In the genomic region with DNA sequence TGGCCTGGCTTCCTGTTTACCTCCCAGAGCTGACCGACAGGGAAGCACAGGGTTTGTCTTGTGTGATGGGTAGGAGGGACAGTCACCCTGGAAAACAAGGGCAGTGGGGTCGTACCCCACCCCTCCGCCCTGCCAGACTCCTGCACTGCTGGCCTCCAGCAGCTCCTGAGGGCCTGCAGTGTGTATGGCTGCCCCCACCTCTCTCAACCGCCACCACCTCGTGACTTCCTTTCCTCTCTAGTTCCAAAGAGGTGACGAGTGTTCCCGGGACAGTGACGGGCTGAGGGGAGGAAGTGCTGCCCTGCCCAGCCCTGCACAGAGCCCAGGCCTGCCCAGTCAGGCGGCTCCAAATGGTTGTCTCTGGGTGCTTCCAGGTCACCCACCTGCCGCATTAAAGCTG, we compare ENCODE assay signal across 8 mouse cellular contexts. TPM values are rescaled to one million over a fixed set of nuclear protein-coding genes. Genes with fewer than 3 reads are reported as not detected.
DNase-seq lines count a peak whose midpoint lies in the region; ATAC-seq lines count a peak whose summit lies in the region.

No protein-coding gene starts in this region.

- H3K9ac ChIP-seq in embryonic facial prominence, embryonic 15.5 days, result no peak overlapping the region
- peak overlapping the region; percentile 10; the same call in 1 of the 2 replicates for H3K9ac ChIP-seq in intestine, embryonic 15.5 days
- H3K9ac ChIP-seq in stomach, embryonic 14.5 days (replicated peaks; ENCODE audit: low read depth, low read length), result no peak overlapping the region
- H3K9ac ChIP-seq in forebrain, embryonic 15.5 days (replicated peaks), result no peak overlapping the region

- peak overlapping the region; percentile 17; the same call in 1 of the 2 replicates for H3K27ac ChIP-seq in embryonic facial prominence, embryonic 15.5 days (replicated peaks)
- H3K27ac ChIP-seq in intestine, embryonic 15.5 days, result peak overlapping the region; percentile 10
- peak overlapping the region; percentile 15; the same call in 1 of the 2 replicates for H3K27ac ChIP-seq in stomach, embryonic 14.5 days (ENCODE audit: low read length)
- no peak overlapping the region for H3K27ac ChIP-seq in forebrain, embryonic 15.5 days (replicated peaks)

- no peaks in the 10 kb centered on the region for H3K27me3 ChIP-seq in embryonic facial prominence, embryonic 15.5 days
- no peaks in the 10 kb centered on the region for H3K27me3 ChIP-seq in intestine, embryonic 15.5 days (replicated peaks)
- H3K27me3 ChIP-seq in stomach, embryonic 14.5 days (ENCODE audit: control insufficient read depth, insufficient read depth, low read length), result no peaks in the 10 kb centered on the region
- H3K27me3 ChIP-seq in forebrain, embryonic 15.5 days, result no peaks in the 10 kb centered on the region

- H3K36me3 ChIP-seq in embryonic facial prominence, embryonic 15.5 days, result no peaks in the 10 kb centered on the region
- H3K36me3 ChIP-seq in intestine, embryonic 15.5 days, result no peaks in the 10 kb centered on the region; the same call in 1 of the 2 replicates
- no peaks in the 10 kb centered on the region for H3K36me3 ChIP-seq in stomach, embryonic 14.5 days (ENCODE audit: control insufficient read depth, insufficient read depth, low read length)
- no peaks in the 10 kb centered on the region for H3K36me3 ChIP-seq in forebrain, embryonic 15.5 days

- no peak overlapping the region for H3K4me2 ChIP-seq in embryonic facial prominence, embryonic 15.5 days (replicated peaks)
- 0 out of 2 replicates have a peak overlapping the region, but pooled peaks have one; percentile 11 for H3K4me2 ChIP-seq in intestine, embryonic 15.5 days (replicated peaks)
- H3K4me2 ChIP-seq in stomach, embryonic 14.5 days (replicated peaks; ENCODE audit: low read depth, low read length), result no peak overlapping the region; the same call in 1 of the 2 replicates
- no peak overlapping the region for H3K4me2 ChIP-seq in forebrain, embryonic 15.5 days (replicated peaks)

- ATAC-seq in embryonic facial prominence, embryonic 15.5 days (ENCODE audit: insufficient number of reproducible peaks, low FRiP score, low TSS enrichment, low read depth), result no peak
- ATAC-seq in intestine, embryonic 15.5 days, result no peak
- no peak for ATAC-seq in stomach, embryonic 14.5 days (ENCODE audit: insufficient number of reproducible peaks, insufficient read depth, low FRiP score, low read depth)
- ATAC-seq in forebrain, embryonic 15.5 days (replicated peaks), result no peak

- H3K9me3 ChIP-seq in embryonic facial prominence, embryonic 15.5 days (replicated peaks), result no peaks in the 10 kb centered on the region
- no peaks in the 10 kb centered on the region for H3K9me3 ChIP-seq in intestine, embryonic 15.5 days
- no peaks in the 10 kb centered on the region for H3K9me3 ChIP-seq in stomach, embryonic 14.5 days (ENCODE audit: control insufficient read depth, low read depth, low read length)
- no peaks in the 10 kb centered on the region for H3K9me3 ChIP-seq in forebrain, embryonic 15.5 days

- no peak overlapping the region for H3K4me3 ChIP-seq in embryonic facial prominence, embryonic 15.5 days (replicated peaks)
- no peak overlapping the region for H3K4me3 ChIP-seq in intestine, embryonic 15.5 days (replicated peaks)
- no peak overlapping the region for H3K4me3 ChIP-seq in stomach, embryonic 14.5 days (ENCODE audit: low read depth, low read length)
- H3K4me3 ChIP-seq in forebrain, embryonic 15.5 days, result no peak overlapping the region

- peak; percentile 51 for DNase-seq in gastrocnemius, adult 18-20 months (ENCODE audit: low spot score)
- no peak for DNase-seq in gastrocnemius, postnatal 4 days (ENCODE audit: low spot score in 2 of 2)
- peak; percentile 85 for DNase-seq in lung, adult 18-20 months
- no peak for DNase-seq in layer of hippocampus, postnatal 10 days (ENCODE audit: low spot score in 2 of 2)

- WGBS in embryonic facial prominence, embryonic 15.5 days, result 54% methylated on average over 10 of the region's 10 CpGs
- WGBS in intestine, embryonic 15.5 days, result 43% methylated on average over 10 of the region's 10 CpGs
- WGBS in stomach, embryonic 14.5 days, result 50% methylated on average over 10 of the region's 10 CpGs
- 88% methylated on average over 10 of the region's 10 CpGs for WGBS in forebrain, embryonic 15.5 days

- peaks cover 56% of the 10 kb centered on the region for H3K4me1 ChIP-seq in embryonic facial prominence, embryonic 15.5 days
- H3K4me1 ChIP-seq in intestine, embryonic 15.5 days (replicated peaks), result peaks cover 67% of the 10 kb centered on the region
- peaks cover 31% of the 10 kb centered on the region for H3K4me1 ChIP-seq in stomach, embryonic 14.5 days (ENCODE audit: control insufficient read depth, insufficient read depth, low read length)
- H3K4me1 ChIP-seq in forebrain, embryonic 15.5 days, result peaks cover 42% of the 10 kb centered on the region

RNA-seq across cellular contexts. Expression of gene Pip5k1c, which starts 5.1 kb away (rescaled TPM):
- 10 to 100 TPM; 19.7 to 20.4 TPM for total RNA-seq in gastrocnemius, adult 18-20 months (2021)
- 10 to 100 TPM; 35.8 TPM for total RNA-seq in gastrocnemius, postnatal 4 days (2021)
- 51.1 and 53.8 TPM in 2 replicates for polyA plus RNA-seq in embryonic facial prominence, embryonic 15.5 days (2015; fragmentation: Nextera tagmentation; extraction: Ambion mirVana)
- polyA plus RNA-seq in intestine, embryonic 15.5 days (2015; fragmentation: Nextera tagmentation; extraction: Ambion mirVana), result 41.2 and 42.7 TPM in 2 replicates
- 50.1 and 51.4 TPM in 2 replicates for polyA plus RNA-seq in stomach, embryonic 14.5 days (2014; fragmentation: Nextera tagmentation; extraction: Ambion mirVana)
- polyA plus RNA-seq in forebrain, embryonic 15.5 days (2015; fragmentation: Nextera tagmentation; extraction: Ambion mirVana), result 123 and 127 TPM in 2 replicates
- total RNA-seq in layer of hippocampus, postnatal 10 days (2021), result 100 to 1,000 TPM; 305 to 311 TPM

RNA-seq across cellular contexts. Expression of gene Tjp3, which starts 6.5 kb away (rescaled TPM):
- total RNA-seq in gastrocnemius, adult 18-20 months (2021), result not detected
- total RNA-seq in gastrocnemius, postnatal 4 days (2021), result under 1 TPM; 0.25 to 0.44 TPM
- polyA plus RNA-seq in embryonic facial prominence, embryonic 15.5 days (2015; fragmentation: Nextera tagmentation; extraction: Ambion mirVana), result 15.1 and 22.6 TPM in 2 replicates
- polyA plus RNA-seq in intestine, embryonic 15.5 days (2015; fragmentation: Nextera tagmentation; extraction: Ambion mirVana), result 47.0 and 53.3 TPM in 2 replicates
- polyA plus RNA-seq in stomach, embryonic 14.5 days (2014; fragmentation: Nextera tagmentation; extraction: Ambion mirVana), result 21.6 and 25.2 TPM in 2 replicates
- polyA plus RNA-seq in forebrain, embryonic 15.5 days (2015; fragmentation: Nextera tagmentation; extraction: Ambion mirVana), result 8.5 and 9.0 TPM in 2 replicates
- 1 to 10 TPM; 1.4 to 2.3 TPM for total RNA-seq in layer of hippocampus, postnatal 10 days (2021)

RNA-seq across cellular contexts. Expression of gene Cactin, which starts 23.1 kb away (rescaled TPM):
- total RNA-seq in gastrocnemius, adult 18-20 months (2021), result 10 to 100 TPM; 10.1 to 10.9 TPM
- total RNA-seq in gastrocnemius, postnatal 4 days (2021), result 10 to 100 TPM; 17.8 to 18.3 TPM
- 41.4 and 44.0 TPM in 2 replicates for polyA plus RNA-seq in embryonic facial prominence, embryonic 15.5 days (2015; fragmentation: Nextera tagmentation; extraction: Ambion mirVana)
- polyA plus RNA-seq in intestine, embryonic 15.5 days (2015; fragmentation: Nextera tagmentation; extraction: Ambion mirVana), result 38.7 and 39.5 TPM in 2 replicates
- 21.3 and 21.7 TPM in 2 replicates for polyA plus RNA-seq in stomach, embryonic 14.5 days (2014; fragmentation: Nextera tagmentation; extraction: Ambion mirVana)
- 40.7 and 42.4 TPM in 2 replicates for polyA plus RNA-seq in forebrain, embryonic 15.5 days (2015; fragmentation: Nextera tagmentation; extraction: Ambion mirVana)
- total RNA-seq in layer of hippocampus, postnatal 10 days (2021), result 10 to 100 TPM; 24.7 to 25.6 TPM

RNA-seq across cellular contexts. Expression of gene Tbxa2r, which starts 30.7 kb away (rescaled TPM):
- total RNA-seq in gastrocnemius, adult 18-20 months (2021), result under 1 TPM; 0.16 to 0.55 TPM
- 1 to 10 TPM; 4.8 to 5.8 TPM for total RNA-seq in gastrocnemius, postnatal 4 days (2021)
- polyA plus RNA-seq in embryonic facial prominence, embryonic 15.5 days (2015; fragmentation: Nextera tagmentation; extraction: Ambion mirVana), result 13.2 and 14.2 TPM in 2 replicates
- polyA plus RNA-seq in intestine, embryonic 15.5 days (2015; fragmentation: Nextera tagmentation; extraction: Ambion mirVana), result 21.3 and 21.7 TPM in 2 replicates
- 23.1 and 23.4 TPM in 2 replicates for polyA plus RNA-seq in stomach, embryonic 14.5 days (2014; fragmentation: Nextera tagmentation; extraction: Ambion mirVana)
- polyA plus RNA-seq in forebrain, embryonic 15.5 days (2015; fragmentation: Nextera tagmentation; extraction: Ambion mirVana), result 3.1 and 4.3 TPM in 2 replicates
- 1 to 10 TPM; 1.9 to 2.9 TPM for total RNA-seq in layer of hippocampus, postnatal 10 days (2021)

RNA-seq across cellular contexts. Expression of gene Apba3, which starts 31.1 kb away (rescaled TPM):
- total RNA-seq in gastrocnemius, adult 18-20 months (2021), result 100 to 1,000 TPM; 102 to 105 TPM
- 10 to 100 TPM; 49.2 to 50.2 TPM for total RNA-seq in gastrocnemius, postnatal 4 days (2021)
- polyA plus RNA-seq in embryonic facial prominence, embryonic 15.5 days (2015; fragmentation: Nextera tagmentation; extraction: Ambion mirVana), result 70.9 and 77.4 TPM in 2 replicates
- 55.1 and 69.2 TPM in 2 replicates for polyA plus RNA-seq in intestine, embryonic 15.5 days (2015; fragmentation: Nextera tagmentation; extraction: Ambion mirVana)
- polyA plus RNA-seq in stomach, embryonic 14.5 days (2014; fragmentation: Nextera tagmentation; extraction: Ambion mirVana), result 47.0 and 51.1 TPM in 2 replicates
- 33.5 and 37.5 TPM in 2 replicates for polyA plus RNA-seq in forebrain, embryonic 15.5 days (2015; fragmentation: Nextera tagmentation; extraction: Ambion mirVana)
- total RNA-seq in layer of hippocampus, postnatal 10 days (2021), result 10 to 100 TPM; 31.3 to 37.4 TPM

Comparison
In these comparisons a context has a peak if more than half of its experiments do, and no peak if none do; other contexts are left out.
1. DNase-seq: peak in gastrocnemius, adult 18-20 months (single experiment) and lung, adult 18-20 months (2 of 2); none in gastrocnemius, postnatal 4 days (0 of 2) and layer of hippocampus, postnatal 10 days (0 of 2).